Mouse (Mus musculus): ENCODE measurements at regions not wholly inside any gene's neighbourhood (a gene's known extent, or its start where the extent isn't known, plus 50 kb on each side); places are given as distances from the start of the nearest gene placed in this dataset.

GRCm38 (mm10) chr9:50032322-50033158 lies 233.8 kb upstream of the Ncam1 start:
- intact Hi-C loops (cut with DNase I), result loop anchor here (1.0 kb wide), 1 partner anchor 11 kb away; no protein-coding TSS in a partner anchor
- DNase-seq (ENCODE audit: low spot score in 2 of 2), result no peak

GRCm38 (mm10) chr9:50031318-50031717 lies 232.6 kb upstream of the Ncam1 start:
- intact Hi-C loops (cut with DNase I), result no loop called here
- no peak for DNase-seq (ENCODE audit: low spot score in 2 of 2)

- DNase-seq (ENCODE audit: low spot score in 2 of 2), result no peak
- intact Hi-C loops (cut with DNase I), result no loop called here
These were observed 230.3 kb upstream of the Ncam1 start for GRCm38 (mm10) chr9:50029030-50029429.

GRCm38 (mm10) chr9:50028573-50028972 lies 229.8 kb upstream of the Ncam1 start:
- DNase-seq (ENCODE audit: low spot score in 2 of 2), result no peak
- intact Hi-C loops (cut with DNase I), result no loop called here

GRCm38 (mm10) chr9:50024820-50025219 lies 226.1 kb upstream of the Ncam1 start:
- intact Hi-C loops (cut with DNase I), result no loop called here
- no peak for DNase-seq (ENCODE audit: low spot score in 2 of 2)

GRCm38 (mm10) chr9:50013602-50014001 lies 214.9 kb upstream of the Ncam1 start:
- intact Hi-C loops (cut with DNase I), result no loop called here
- no peak for DNase-seq (ENCODE audit: low spot score in 2 of 2)

DNA sequence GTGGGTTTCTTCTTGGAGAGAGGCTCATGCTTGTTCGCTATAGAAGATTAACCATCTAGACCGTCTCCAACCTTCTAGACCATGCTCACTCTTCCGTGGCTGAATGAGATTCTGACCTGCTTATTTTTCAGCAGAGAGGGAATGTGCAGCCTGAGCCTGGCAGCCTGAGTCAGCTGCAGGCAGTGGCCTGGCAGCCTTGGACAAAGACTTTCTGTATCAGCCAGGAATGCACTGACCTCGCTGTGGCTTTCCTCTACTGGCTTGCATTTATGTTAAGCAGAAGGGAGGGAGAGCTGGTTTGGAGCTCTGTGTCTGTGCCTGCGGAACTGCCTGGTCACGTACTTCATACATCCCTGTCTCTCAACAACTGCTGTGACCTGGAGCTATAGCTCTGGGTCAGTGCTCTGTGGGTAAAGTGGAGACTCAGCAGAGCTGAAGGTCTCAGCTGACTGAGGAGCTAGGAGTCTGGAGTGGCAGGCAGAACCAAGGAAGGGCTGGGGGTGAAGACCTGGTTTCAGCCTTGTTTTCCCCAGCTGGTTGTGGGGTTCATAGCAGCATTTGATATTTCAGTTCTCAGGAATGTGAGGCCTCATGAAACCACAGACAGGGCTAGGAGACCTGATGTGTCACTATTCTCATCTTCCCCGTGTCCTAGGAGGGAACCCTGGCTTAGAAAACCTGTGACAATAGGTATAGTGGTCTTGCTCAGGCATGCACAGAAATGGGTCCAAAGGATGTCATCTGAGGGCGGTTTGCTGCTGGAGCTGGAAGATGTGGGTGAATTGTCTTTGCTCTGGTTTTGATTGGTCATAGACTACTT lies 207.2 kb upstream of the Ncam1 start:
- peak in 1 of 2 experiments; percentile 22 for DNase-seq (ENCODE audit: low spot score in 2 of 2)
- intact Hi-C loops (cut with DNase I), result no loop called here

- intact Hi-C loops (cut with DNase I), result no loop called here
- DNase-seq (ENCODE audit: low spot score in 2 of 2), result no peak
These were observed 204.0 kb upstream of the Ncam1 start for GRCm38 (mm10) chr9:50002695-50003094.

GRCm38 (mm10) chr9:50000497-50001404 lies 202.0 kb upstream of the Ncam1 start:
- DNase-seq (ENCODE audit: low spot score in 2 of 2), result no peak
- intact Hi-C loops (cut with DNase I), result no loop called here

- intact Hi-C loops (cut with DNase I), result no loop called here
- DNase-seq (ENCODE audit: low spot score in 2 of 2), result no peak
These were observed 201.2 kb upstream of the Ncam1 start for GRCm38 (mm10) chr9:49999970-50000369.

GRCm38 (mm10) chr9:49998101-49998500 lies 199.4 kb upstream of the Ncam1 start:
- intact Hi-C loops (cut with DNase I), result no loop called here

DNA sequence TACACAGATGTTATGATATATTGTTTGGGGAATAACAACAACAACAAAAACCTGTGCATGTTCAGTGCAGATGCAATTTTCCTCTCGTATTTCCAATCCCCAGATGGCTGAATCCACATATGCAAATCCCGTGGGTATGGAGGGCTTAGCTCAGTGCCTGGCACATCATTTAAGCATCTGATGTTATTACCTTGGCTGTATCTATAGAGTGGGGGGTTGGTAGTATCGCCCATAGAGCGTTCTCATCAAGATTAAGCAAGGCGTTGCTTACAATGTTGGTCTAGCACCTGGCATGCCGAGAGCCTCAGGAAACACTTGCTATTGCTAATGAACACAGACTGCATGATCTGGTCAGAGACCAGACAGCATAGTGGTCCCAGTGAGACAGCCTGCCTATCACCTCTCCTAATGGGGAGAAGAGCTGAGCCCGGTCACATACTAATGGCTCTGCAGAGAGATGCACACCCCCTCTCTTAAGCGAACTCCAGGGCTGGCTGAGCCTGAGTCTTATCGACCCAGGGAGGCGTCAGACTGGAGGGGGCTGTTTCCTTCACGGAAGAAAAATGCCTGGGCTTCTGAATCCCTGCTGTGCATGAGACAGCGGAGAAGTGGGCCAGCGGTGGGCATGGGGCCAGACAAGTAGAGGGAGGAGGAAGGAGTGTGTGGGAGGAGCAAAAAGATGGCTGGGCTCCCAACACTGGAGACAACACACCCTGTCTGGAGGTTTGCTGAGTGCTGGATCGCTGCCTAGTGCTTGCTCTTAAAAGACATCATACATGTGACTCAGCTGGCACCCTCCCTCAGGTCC lies 190.9 kb upstream of the Ncam1 start:
- intact Hi-C loops (cut with DNase I), result no loop called here
- peak; percentile 90 to 97 for DNase-seq (ENCODE audit: low spot score in 2 of 2)

More at GRCm38 (mm10) chr9:49998101-49998500, 199.4 kb upstream of the Ncam1 start:
- DNase-seq (ENCODE audit: low spot score in 2 of 2), result no peak

GRCm38 (mm10) chr9:49988064-49988463 lies 189.3 kb upstream of the Ncam1 start:
- DNase-seq (ENCODE audit: low spot score in 2 of 2), result no peak
- intact Hi-C loops (cut with DNase I), result no loop called here

GRCm38 (mm10) chr9:49987481-49987880 lies 188.8 kb upstream of the Ncam1 start:
- intact Hi-C loops (cut with DNase I), result no loop called here
- DNase-seq (ENCODE audit: low spot score in 2 of 2), result no peak

- peak; percentile 75 to 92 for DNase-seq (ENCODE audit: low spot score in 2 of 2)
- intact Hi-C loops (cut with DNase I), result no loop called here
These were observed 181.9 kb upstream of the Ncam1 start for GRCm38 (mm10) chr9:49980344-49981207.

GRCm38 (mm10) chr9:49975938-49976671 lies 177.4 kb upstream of the Ncam1 start:
- intact Hi-C loops (cut with DNase I), result no loop called here
- DNase-seq (ENCODE audit: low spot score in 2 of 2), result peak; percentile 70 to 74

- no peak for DNase-seq (ENCODE audit: low spot score in 2 of 2)
- intact Hi-C loops (cut with DNase I), result no loop called here
These were observed 175.3 kb upstream of the Ncam1 start for GRCm38 (mm10) chr9:49973974-49974495.
